Mouse (Mus musculus) C2C12 (cell line): Measurements from ENCODE around the gene Akr1c21.

Source experiments
- CEBPB ChIP-seq: IDR thresholded peaks from one replicate; pipeline ENCODE4 v1.6.1; 2011; ENCODE audit warnings: low read depth, mild to moderate bottlenecking, control low read depth, moderate library complexity
- CTCF ChIP-seq: IDR thresholded peaks from one replicate; pipeline ENCODE4 v1.5.1; 2011; ENCODE audit not compliant: control insufficient read depth, insufficient read depth, insufficient read length
- FOSL1 ChIP-seq: IDR thresholded peaks from one replicate; pipeline ENCODE4 v1.8.0; 2011; ENCODE audit warnings: mild to moderate bottlenecking, low read length; ENCODE audit not compliant: poor library complexity, insufficient read depth, severe bottlenecking
- MAX ChIP-seq: IDR thresholded peaks from one replicate; pipeline ENCODE4 v1.6.1; 2011; ENCODE audit warnings: mild to moderate bottlenecking, control low read depth
- MYOD1 ChIP-seq: IDR thresholded peaks from one replicate; pipeline ENCODE4 v1.6.1; 2011; ENCODE audit warnings: low read depth; ENCODE audit not compliant: control insufficient read depth, insufficient read length
- MYOG ChIP-seq: IDR thresholded peaks from one replicate; pipeline ENCODE4 v1.6.1; 2011; ENCODE audit not compliant: control insufficient read depth, insufficient read length; ENCODE audit errors: extremely low read depth
- USF1 ChIP-seq: IDR thresholded peaks from one replicate; pipeline ENCODE4 v1.6.1; 2011; ENCODE audit warnings: low read depth, mild to moderate bottlenecking, control low read depth, moderate library complexity

DNA sequence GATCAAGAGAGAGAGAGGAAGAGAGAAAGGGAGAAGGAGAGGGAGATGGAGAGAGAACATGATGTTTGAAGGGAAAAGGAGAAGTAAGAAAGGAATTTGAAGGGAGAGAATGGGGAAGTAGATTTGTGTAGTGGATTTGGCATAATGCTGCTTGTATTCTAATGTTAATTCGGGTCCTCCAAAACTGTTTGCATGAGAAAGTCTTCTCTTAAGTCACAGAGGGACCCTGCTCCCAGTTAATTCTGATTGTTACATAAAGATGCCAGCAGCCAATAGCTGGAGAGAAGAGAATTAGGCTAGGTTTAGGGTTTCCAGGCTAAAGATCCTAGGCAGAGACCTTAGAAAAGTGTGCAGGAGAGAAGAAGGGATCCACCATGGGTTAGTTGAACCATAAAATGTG, 14.7 kb upstream of the Akr1c21 start:
- no peak for TF ChIP-seq CTCF
- TF ChIP-seq MAX = no peak
- no peak for TF ChIP-seq MYOG
- no peak for TF ChIP-seq CEBPB
- TF ChIP-seq USF1 = no peak
- TF ChIP-seq MYOD1 = no peak
- no peak for TF ChIP-seq FOSL1
